Mouse (Mus musculus) neural tube, embryonic 12.5 days (tissue): Measurements from ENCODE around the gene Baz2b. TPM values are rescaled to one million over a fixed set of nuclear protein-coding genes. Genes with fewer than 3 reads are reported as not detected.

Source experiments
- ATAC-seq: fragments of 200-750 bp; cut with Nextera tagmentation; 2 replicates; pipeline ENCODE4 v1.8.0; 2017; ENCODE audit warnings: low read depth, mild to moderate bottlenecking, moderate TSS enrichment, moderate library complexity; ENCODE audit not compliant: low FRiP score
- H3K27ac ChIP-seq: fragments of 300-500 bp; sonication (generic); 2 replicates; pipeline ENCODE4 v1.5.1; 2016
- H3K27me3 ChIP-seq: fragments of 300-500 bp; sonication (generic); replicated peaks from 2 replicates; pipeline ENCODE4 v1.6.1; 2016; ENCODE audit warnings: mild to moderate bottlenecking
- H3K36me3 ChIP-seq: fragments of 300-500 bp; sonication (generic); 2 replicates; pipeline ENCODE4 v1.6.1; 2016; ENCODE audit warnings: mild to moderate bottlenecking
- H3K4me1 ChIP-seq: fragments of 300-500 bp; sonication (generic); 2 replicates; pipeline ENCODE4 v1.6.1; 2016
- H3K4me2 ChIP-seq: fragments of 300-500 bp; sonication (generic); replicated peaks from 2 replicates; pipeline ENCODE4 v1.6.1; 2016; ENCODE audit warnings: mild to moderate bottlenecking
- H3K4me3 ChIP-seq: fragments of 300-500 bp; sonication (generic); 2 replicates; pipeline ENCODE4 v1.5.1; 2016
- H3K9ac ChIP-seq: fragments of 300-500 bp; sonication (generic); 2 replicates; pipeline ENCODE4 v1.6.1; 2016; ENCODE audit warnings: mild to moderate bottlenecking
- H3K9me3 ChIP-seq: fragments of 300-500 bp; sonication (generic); 2 replicates; pipeline ENCODE4 v1.6.1; 2016; ENCODE audit warnings: mild to moderate bottlenecking
- WGBS: fragments of 180-500 bp; shearing (Covaris S2); methylation state at CpG from one replicate; pipeline ENCODE4 v1.1.7; 2016; 5-methylcytosine and 5-hydroxymethylcytosine counted together
- polyA plus RNA-seq: library from polyadenylated mRNA; unstranded; fragments of >200 nt; fragmentation: Nextera tagmentation; extraction: Ambion mirVana; gene quantifications from 2 replicates; pipeline ENCODE4 v1.2.1, GENCODE M21; 2016

The Baz2b gene
- polyA plus RNA-seq, 1 experiment from 2014 or later = 78.3 TPM

DNA sequence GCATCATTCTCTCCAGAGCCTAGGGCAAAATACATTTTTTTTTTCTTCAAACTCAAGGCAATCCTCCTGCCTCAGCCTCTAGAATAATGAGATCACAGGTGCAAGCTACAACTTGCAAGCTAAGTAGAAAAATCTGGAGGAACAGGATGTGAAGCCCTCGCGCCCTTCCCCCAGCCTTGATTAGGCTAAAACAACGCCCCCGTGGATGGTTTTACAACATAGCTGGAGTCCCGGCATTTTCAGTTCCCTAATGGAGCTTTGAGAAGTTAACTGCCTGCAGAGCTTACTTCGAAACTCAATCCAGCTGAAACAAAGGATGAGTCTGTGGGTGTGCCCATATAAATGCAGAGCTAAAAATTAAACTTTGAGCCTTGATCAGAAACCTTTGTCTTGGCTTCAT is 319.9 kb downstream of the Baz2b start:
- ATAC-seq = no peak
- Histone ChIP-seq H3K27ac (no peak overlapping the region), H3K9me3 (no peaks in the 10 kb centered on the region), H3K9ac (no peak overlapping the region), H3K4me3 (no peak overlapping the region), H3K4me2 (no peak overlapping the region), H3K4me1 (no peaks in the 10 kb centered on the region), H3K36me3 (peaks cover 4% of the 10 kb centered on the region; the same call in 1 of the 2 replicates), H3K27me3 (no peaks in the 10 kb centered on the region)
- 51% methylated on average over 6 of the region's 6 CpGs for WGBS

DNA sequence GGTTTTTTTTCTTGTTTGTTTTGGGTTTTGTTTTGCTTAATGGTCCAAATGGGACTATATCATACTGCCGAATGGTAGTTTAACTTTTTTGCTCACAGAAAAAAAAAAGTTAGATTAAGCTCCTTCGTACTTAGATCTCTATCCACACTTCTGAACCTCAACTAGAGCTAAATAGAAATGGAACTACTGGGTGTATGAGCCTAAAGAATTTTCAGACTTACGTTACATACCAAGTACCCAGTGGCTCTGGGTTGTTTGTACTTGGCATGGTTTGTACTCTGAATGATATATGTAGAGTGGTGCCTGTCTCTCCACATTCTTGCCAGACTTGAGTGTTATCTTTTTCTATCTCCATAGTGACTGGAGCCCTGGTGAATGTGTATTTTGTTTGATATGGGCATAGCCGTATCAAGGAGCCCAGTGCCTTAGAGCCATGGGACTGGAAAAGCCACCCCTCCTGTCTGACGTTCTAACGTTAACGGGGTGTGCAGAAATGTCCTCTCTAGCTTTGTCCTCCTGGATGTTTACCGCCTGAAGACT is 326.8 kb downstream of the Baz2b start:
- Histone ChIP-seq H3K9ac (no peak overlapping the region), H3K4me3 (peak overlapping the region; percentile 72), H3K27ac (no peak overlapping the region), H3K27me3 (no peaks in the 10 kb centered on the region), H3K4me1 (no peaks in the 10 kb centered on the region), H3K36me3 (no peaks in the 10 kb centered on the region), H3K4me2 (peak overlapping the region; percentile 90), H3K9me3 (peaks cover 7% of the 10 kb centered on the region; the same call in 1 of the 2 replicates)
- WGBS = 75% methylated on average over 8 of the region's 8 CpGs
- ATAC-seq = peak; percentile 23; the same call in 1 of the 2 replicates

DNA sequence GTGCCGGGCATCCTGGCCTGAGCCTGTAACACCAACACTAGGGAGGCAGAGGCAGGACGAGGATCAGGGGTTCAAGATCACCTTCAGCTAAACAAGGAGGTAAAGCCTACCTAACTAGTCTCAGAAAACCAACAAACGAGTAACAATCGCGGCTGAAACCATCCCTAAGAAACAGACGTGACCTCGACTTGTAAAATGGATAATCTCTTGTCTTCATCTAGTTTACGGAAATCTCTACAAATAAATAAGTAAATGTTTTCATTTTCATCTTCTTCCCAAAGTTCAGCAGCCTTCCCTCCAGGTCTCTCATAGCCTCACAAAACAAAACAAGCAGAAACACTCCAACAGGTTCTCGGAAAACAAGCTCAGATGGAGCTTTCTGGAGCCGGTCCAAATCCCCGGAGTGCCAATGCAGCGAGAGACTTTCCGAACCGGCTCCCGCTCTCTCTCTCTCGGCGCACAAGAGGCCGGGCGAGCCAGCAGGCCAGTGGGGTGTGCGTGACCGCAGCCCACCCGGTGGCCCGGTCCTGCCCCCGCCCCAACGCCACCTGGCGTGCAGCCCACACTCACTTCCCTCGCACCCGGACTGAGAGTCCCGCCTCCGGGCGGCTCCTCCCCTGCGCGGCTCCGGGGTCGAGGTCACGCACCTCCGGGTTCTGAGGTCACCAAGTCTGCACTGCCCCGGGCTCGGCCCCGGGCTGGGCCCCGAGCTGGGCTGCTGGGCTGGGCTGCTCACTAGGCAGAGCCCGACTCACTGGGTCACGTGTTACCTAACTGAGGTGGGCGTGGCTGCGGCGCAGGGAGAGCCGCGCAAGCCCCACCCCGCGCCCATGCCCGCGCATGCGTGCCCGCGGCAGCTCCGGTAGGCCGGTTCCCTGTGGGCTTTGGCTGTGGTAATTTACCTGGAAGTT is 327.6 kb downstream of the Baz2b start, which contains the start of gene Wdsub1:
Gene Wdsub1, minus strand, starts transcription at position 761 of the 911 bp plus-strand sequence.
- Histone ChIP-seq H3K4me2 (peak within 1 kb of the TSS; percentile 90), H3K36me3 (no peaks in the 10 kb centered on the region), H3K4me3 (peak within 1 kb of the TSS; percentile 72), H3K27ac (no peak within 1 kb of the TSS), H3K9ac (peak within 1 kb of the TSS; percentile 67), H3K4me1 (no peaks in the 10 kb centered on the region), H3K27me3 (no peaks in the 10 kb centered on the region), H3K9me3 (peaks cover 7% of the 10 kb centered on the region; the same call in 1 of the 2 replicates)
- 7% methylated on average over 57 of the region's 57 CpGs for WGBS
- ATAC-seq = peak; percentile 95

GRCm38 (mm10) chr2:59881404-59881803 is 328.2 kb downstream of the Baz2b start:
- H3K4me1 ChIP-seq = no peaks in the 10 kb centered on the region
- H3K27ac ChIP-seq = no peak overlapping the region
- H3K36me3 ChIP-seq = no peaks in the 10 kb centered on the region
- H3K4me3 ChIP-seq = peak overlapping the region; percentile 72; the same call in 1 of the 2 replicates
- 88% methylated on average over 6 of the region's 6 CpGs for WGBS
- H3K9me3 ChIP-seq = peaks cover 7% of the 10 kb centered on the region; the same call in 1 of the 2 replicates
- no peaks in the 10 kb centered on the region for H3K27me3 ChIP-seq
- ATAC-seq = no peak
- H3K4me2 ChIP-seq = peak overlapping the region; percentile 90
- H3K9ac ChIP-seq = no peak overlapping the region

- H3K9me3 ChIP-seq = peaks cover 7% of the 10 kb centered on the region; the same call in 1 of the 2 replicates
- ATAC-seq = no peak
- H3K27me3 ChIP-seq = no peaks in the 10 kb centered on the region
- WGBS = 77% methylated on average over 19 of the region's 19 CpGs
- H3K4me3 ChIP-seq = no peak overlapping the region
- H3K9ac ChIP-seq = no peak overlapping the region
- no peak overlapping the region for H3K4me2 ChIP-seq
- no peaks in the 10 kb centered on the region; the same call in 1 of the 2 replicates for H3K36me3 ChIP-seq
- H3K27ac ChIP-seq = no peak overlapping the region
- H3K4me1 ChIP-seq = no peaks in the 10 kb centered on the region
Measured at GRCm38 (mm10) chr2:59878221-59878620, 331.4 kb downstream of the Baz2b start.

GRCm38 (mm10) chr2:59877335-59877734 is 332.3 kb downstream of the Baz2b start:
- WGBS = 80% methylated on average over 4 of the region's 4 CpGs
- H3K36me3 ChIP-seq = no peaks in the 10 kb centered on the region; the same call in 1 of the 2 replicates
- H3K9me3 ChIP-seq = peaks cover 7% of the 10 kb centered on the region; the same call in 1 of the 2 replicates
- no peak overlapping the region for H3K4me2 ChIP-seq
- H3K4me3 ChIP-seq = no peak overlapping the region
- H3K9ac ChIP-seq = no peak overlapping the region
- no peak for ATAC-seq
- no peak overlapping the region for H3K27ac ChIP-seq
- H3K27me3 ChIP-seq = no peaks in the 10 kb centered on the region
- H3K4me1 ChIP-seq = no peaks in the 10 kb centered on the region

DNA sequence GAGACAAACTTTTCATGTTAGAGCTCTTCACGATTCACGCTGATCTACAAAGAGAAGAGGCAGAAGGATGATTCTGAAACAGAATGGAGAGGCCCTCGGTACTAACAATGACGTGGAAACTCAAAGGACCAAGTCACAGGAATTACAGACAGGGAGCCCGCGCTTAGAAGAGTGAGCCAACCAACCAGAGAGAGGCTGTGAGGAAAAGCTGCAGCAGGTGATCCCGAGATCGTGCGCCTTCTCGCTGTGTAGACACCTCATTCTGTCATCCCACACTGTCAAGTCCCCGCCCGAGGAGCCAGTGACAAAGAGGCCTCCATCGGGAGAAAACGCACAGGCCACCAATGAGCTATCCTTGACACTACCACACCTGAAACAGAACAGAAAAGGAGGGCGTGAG is 333.2 kb downstream of the Baz2b start:
- peaks cover 2% of the 10 kb centered on the region; the same call in 1 of the 2 replicates for H3K36me3 ChIP-seq
- ATAC-seq = no peak

GRCm38 (mm10) chr2:59870526-59870925 is 339.1 kb downstream of the Baz2b start:
- no peaks in the 10 kb centered on the region for H3K27me3 ChIP-seq
- H3K36me3 ChIP-seq = peaks cover 2% of the 10 kb centered on the region; the same call in 1 of the 2 replicates
- no peak overlapping the region for H3K4me3 ChIP-seq
- no peaks in the 10 kb centered on the region for H3K9me3 ChIP-seq
- WGBS = 90% methylated on average over 6 of the region's 6 CpGs
- H3K4me2 ChIP-seq = no peak overlapping the region
- no peak overlapping the region for H3K27ac ChIP-seq
- H3K9ac ChIP-seq = no peak overlapping the region
- H3K4me1 ChIP-seq = no peaks in the 10 kb centered on the region
- no peak for ATAC-seq

More for the DNA sequence above, 333.2 kb downstream of the Baz2b start:
- no peak overlapping the region for H3K4me2 ChIP-seq
- H3K27me3 ChIP-seq = no peaks in the 10 kb centered on the region
- H3K9ac ChIP-seq = no peak overlapping the region
- no peaks in the 10 kb centered on the region for H3K4me1 ChIP-seq
- peaks cover 7% of the 10 kb centered on the region; the same call in 1 of the 2 replicates for H3K9me3 ChIP-seq
- no peak overlapping the region for H3K4me3 ChIP-seq
- 89% methylated on average over 15 of the region's 15 CpGs for WGBS
- H3K27ac ChIP-seq = no peak overlapping the region

- Histone ChIP-seq H3K27me3 (no peaks in the 10 kb centered on the region), H3K4me2 (no peak overlapping the region), H3K9me3 (no peaks in the 10 kb centered on the region), H3K4me1 (no peaks in the 10 kb centered on the region), H3K36me3 (no peaks in the 10 kb centered on the region), H3K27ac (no peak overlapping the region), H3K9ac (no peak overlapping the region), H3K4me3 (no peak overlapping the region)
- ATAC-seq = no peak
- 91% methylated on average over 6 of the region's 6 CpGs for WGBS
Measured at GRCm38 (mm10) chr2:59862618-59863017, 347.0 kb downstream of the Baz2b start.

- Histone ChIP-seq H3K27me3 (no peaks in the 10 kb centered on the region), H3K9ac (no peak overlapping the region), H3K9me3 (no peaks in the 10 kb centered on the region), H3K4me2 (no peak overlapping the region), H3K4me3 (no peak overlapping the region), H3K36me3 (no peaks in the 10 kb centered on the region), H3K27ac (no peak overlapping the region), H3K4me1 (no peaks in the 10 kb centered on the region)
- ATAC-seq = no peak
- 63% methylated on average over 9 of the region's 9 CpGs for WGBS
Measured at GRCm38 (mm10) chr2:59854363-59854762, 355.3 kb downstream of the Baz2b start.

- Histone ChIP-seq H3K4me2 (no peak overlapping the region), H3K9ac (no peak overlapping the region), H3K27me3 (no peaks in the 10 kb centered on the region), H3K36me3 (no peaks in the 10 kb centered on the region), H3K4me1 (no peaks in the 10 kb centered on the region), H3K4me3 (no peak overlapping the region), H3K27ac (no peak overlapping the region), H3K9me3 (no peaks in the 10 kb centered on the region)
- 96% methylated on average over 10 of the region's 10 CpGs for WGBS
- ATAC-seq = no peak
Measured at GRCm38 (mm10) chr2:59853543-59853942, 356.1 kb downstream of the Baz2b start.

GRCm38 (mm10) chr2:59852916-59853315 is 356.7 kb downstream of the Baz2b start:
- WGBS = 78% methylated on average over 11 of the region's 11 CpGs
- no peak for ATAC-seq
- H3K36me3 ChIP-seq = no peaks in the 10 kb centered on the region

More at GRCm38 (mm10) chr2:59852916-59853315, 356.7 kb downstream of the Baz2b start:
- Histone ChIP-seq H3K4me3 (no peak overlapping the region), H3K9ac (no peak overlapping the region), H3K27me3 (no peaks in the 10 kb centered on the region), H3K27ac (no peak overlapping the region), H3K4me1 (no peaks in the 10 kb centered on the region), H3K9me3 (no peaks in the 10 kb centered on the region), H3K4me2 (no peak overlapping the region)
